Mouse (Mus musculus) heart, adult 2 months (tissue): ENCODE results near the gene Msgn1. TPM values are rescaled to one million over a fixed set of nuclear protein-coding genes. Genes with fewer than 3 reads are reported as not detected.

ENCODE experiments used
- DNase-seq, 2 experiments: peaks; one replicate each; pipeline ENCODE4 v3.0.0; 2021
- H3K27ac ChIP-seq: fragments of 200-600 bp; 2 replicates; pipeline ENCODE4 v1.8.1; 2022
- H3K27me3 ChIP-seq: fragments of 200-500 bp; 2 replicates; pipeline ENCODE4 v1.6.1; 2012; ENCODE audit warnings: mild to moderate bottlenecking, low read length, inconsistent platforms, mixed read lengths; ENCODE audit not compliant: control insufficient read depth, insufficient read depth
- H3K36me3 ChIP-seq: fragments of 200-500 bp; 2 replicates; pipeline ENCODE4 v1.6.1; 2012; ENCODE audit warnings: low read length, inconsistent platforms; ENCODE audit not compliant: control insufficient read depth, insufficient read depth
- H3K4me1 ChIP-seq: fragments of 200-500 bp; 2 replicates; pipeline ENCODE4 v1.6.1; 2011; ENCODE audit warnings: low read length; ENCODE audit not compliant: control insufficient read depth, insufficient read depth
- H3K4me3 ChIP-seq: fragments of 200-600 bp; 2 replicates; pipeline ENCODE4 v1.8.1; 2022
- H3K79me2 ChIP-seq: fragments of 200-500 bp; replicated peaks from 2 replicates; pipeline ENCODE4 v1.6.1; 2012; ENCODE audit warnings: mild to moderate bottlenecking, inconsistent platforms, low read length, moderate library complexity, mixed read lengths; ENCODE audit not compliant: control insufficient read depth, insufficient read depth
- H3K9ac ChIP-seq: fragments of 200-500 bp; 2 replicates; pipeline ENCODE4 v1.6.1; 2012; ENCODE audit warnings: low read depth, mild to moderate bottlenecking, control low read depth, inconsistent platforms, low read length, mixed read lengths
- CTCF ChIP-seq: fragments of 200-600 bp; IDR thresholded peaks from 2 replicates; pipeline ENCODE4 v1.8.1; 2022; ENCODE audit warnings: antibody characterized with exemption, mild to moderate bottlenecking, moderate library complexity
- EP300 ChIP-seq: fragments of 200-500 bp; IDR thresholded peaks from 2 replicates; pipeline ENCODE4 v1.6.1; 2011; ENCODE audit warnings: low read depth, low read length, control low read depth; ENCODE audit not compliant: insufficient read depth
- POLR2A ChIP-seq: fragments of 200-500 bp; IDR thresholded peaks from 2 replicates; pipeline ENCODE4 v1.6.1; 2011; ENCODE audit warnings: mild to moderate bottlenecking, low read depth, low read length, control low read depth; ENCODE audit not compliant: insufficient read depth
- WGBS: fragments of 180-500 bp; shearing (Covaris S2); methylation state at CpG from one replicate; pipeline ENCODE4 v1.1.7; 2018; 5-methylcytosine and 5-hydroxymethylcytosine counted together
- intact Hi-C: fragments of 180-260 bp; cut with DNase I; formaldehyde crosslinking; loops from one replicate; pipeline ENCODE4 v1.15.1; 2025
- polyA plus RNA-seq: library from polyadenylated mRNA; depleted of rRNA; stranded (reverse); fragments of >200 nt; gene quantifications from 2 replicates; pipeline ENCODE4 v1.2.3, GENCODE M21; 2012
- total RNA-seq, 2 experiments: library from RNA; stranded (reverse); gene quantifications; 2 replicates each; pipeline ENCODE4 v1.2.3; 2021

Msgn1 gene
- total and polyA plus RNA-seq, 3 experiments = not detected

DNA sequence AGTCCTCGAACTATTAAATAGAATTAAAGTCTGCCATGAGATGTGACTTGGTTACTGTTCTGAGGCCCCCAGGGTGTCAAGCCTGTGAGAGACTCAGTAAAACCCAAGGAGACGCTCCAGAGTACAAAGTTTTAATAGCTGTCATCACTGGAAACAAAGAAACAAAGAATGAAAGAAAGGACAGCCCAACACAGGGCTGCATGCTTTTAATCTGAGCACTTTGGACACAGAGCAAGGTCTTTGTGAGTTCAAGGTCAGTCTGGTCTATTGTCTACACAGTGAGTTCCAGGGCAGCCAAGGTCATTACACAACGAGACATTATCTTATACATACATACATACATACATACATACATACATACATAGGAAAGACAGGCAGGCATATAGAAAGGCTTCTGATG is 7.7 kb upstream of the Msgn1 start:
- Histone ChIP-seq H3K27ac (no peak overlapping the region), H3K9ac (no peak overlapping the region), H3K36me3 (no peaks in the 10 kb centered on the region), H3K79me2 (no peaks in the 10 kb centered on the region), H3K4me3 (no peak overlapping the region), H3K27me3 (no peaks in the 10 kb centered on the region), H3K4me1 (no peaks in the 10 kb centered on the region)
- DNase-seq = no peak
- no peak for TF ChIP-seq POLR2A
- TF ChIP-seq EP300 = no peak
- no peak for TF ChIP-seq CTCF
- 65% methylated on average over 3 of the region's 3 CpGs for WGBS
- intact Hi-C loops = no loop called here

- intact Hi-C loops = no loop called here
- H3K79me2 ChIP-seq = no peaks in the 10 kb centered on the region
- H3K36me3 ChIP-seq = no peaks in the 10 kb centered on the region
- no peak overlapping the region for H3K9ac ChIP-seq
- H3K27me3 ChIP-seq = no peaks in the 10 kb centered on the region
- H3K4me1 ChIP-seq = no peaks in the 10 kb centered on the region
- WGBS = 66% methylated on average over 2 of the region's 2 CpGs
- TF ChIP-seq POLR2A (no peak), EP300 (no peak), CTCF (no peak)
- no peak overlapping the region for H3K27ac ChIP-seq
- DNase-seq = no peak
- H3K4me3 ChIP-seq = no peak overlapping the region
These were observed 6.8 kb upstream of the Msgn1 start for GRCm38 (mm10) chr12:11215555-11215954.

- H3K4me1 ChIP-seq = no peaks in the 10 kb centered on the region
- no peak for TF ChIP-seq CTCF
- no peak for TF ChIP-seq EP300
- TF ChIP-seq POLR2A = no peak
- no peaks in the 10 kb centered on the region for H3K27me3 ChIP-seq
- no peaks in the 10 kb centered on the region for H3K36me3 ChIP-seq
- DNase-seq = no peak
- H3K27ac ChIP-seq = peak overlapping the region; percentile 31
- no peak overlapping the region for H3K4me3 ChIP-seq
- intact Hi-C loops = no loop called here
- H3K9ac ChIP-seq = no peak overlapping the region
- no peaks in the 10 kb centered on the region for H3K79me2 ChIP-seq
These were observed 6.0 kb upstream of the Msgn1 start for GRCm38 (mm10) chr12:11214776-11215175.

- Histone ChIP-seq H3K4me3 (no peak overlapping the region), H3K36me3 (no peaks in the 10 kb centered on the region), H3K27me3 (no peaks in the 10 kb centered on the region), H3K9ac (no peak overlapping the region), H3K79me2 (no peaks in the 10 kb centered on the region), H3K4me1 (no peaks in the 10 kb centered on the region), H3K27ac (no peak overlapping the region)
- intact Hi-C loops = no loop called here
- DNase-seq = no peak
- TF ChIP-seq EP300 (no peak), CTCF (no peak), POLR2A (no peak)
- WGBS = 50% methylated on average over 1 of the region's 1 CpGs
These were observed 4.1 kb upstream of the Msgn1 start for GRCm38 (mm10) chr12:11212881-11213280.

DNA sequence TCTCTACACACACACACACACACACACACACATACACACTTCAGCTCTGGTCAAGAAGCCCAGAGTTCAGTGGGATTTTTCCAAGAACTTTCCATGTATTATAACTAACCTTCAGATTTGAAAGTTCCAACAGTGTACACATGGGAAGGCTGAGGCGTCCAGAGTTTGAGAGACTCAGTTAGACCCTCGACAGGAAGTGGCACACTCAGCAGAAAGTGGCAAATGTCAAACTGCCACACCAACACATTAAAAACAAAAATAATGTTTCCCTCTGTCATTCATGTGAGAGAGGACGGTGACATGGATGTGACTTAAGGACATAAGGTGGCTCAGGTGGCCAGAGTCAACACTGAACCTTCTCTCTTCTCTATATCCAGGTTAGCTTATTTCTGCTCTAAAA is 1.6 kb upstream of the Msgn1 start:
- no peaks in the 10 kb centered on the region for H3K27me3 ChIP-seq
- WGBS = 57% methylated on average over 3 of the region's 3 CpGs
- no peak overlapping the region for H3K9ac ChIP-seq
- H3K36me3 ChIP-seq = no peaks in the 10 kb centered on the region
- no peak overlapping the region for H3K4me3 ChIP-seq
- TF ChIP-seq CTCF (no peak), POLR2A (no peak), EP300 (no peak)
- intact Hi-C loops = no loop called here
- no peak overlapping the region for H3K27ac ChIP-seq
- DNase-seq = no peak
- no peaks in the 10 kb centered on the region for H3K79me2 ChIP-seq
- H3K4me1 ChIP-seq = no peaks in the 10 kb centered on the region

- Histone ChIP-seq H3K4me3 (no peak overlapping the region), H3K27me3 (no peaks in the 10 kb centered on the region), H3K36me3 (no peaks in the 10 kb centered on the region), H3K4me1 (no peaks in the 10 kb centered on the region; the same call in 1 of the 2 replicates), H3K27ac (no peak overlapping the region), H3K9ac (no peak overlapping the region), H3K79me2 (no peaks in the 10 kb centered on the region)
- no peak for TF ChIP-seq POLR2A
- no peak for TF ChIP-seq EP300
- no peak for TF ChIP-seq CTCF
- intact Hi-C loops = no loop called here
- WGBS = 78% methylated on average over 5 of the region's 5 CpGs
- DNase-seq = no peak
These were observed 864 bp upstream of the Msgn1 start for GRCm38 (mm10) chr12:11209636-11210035.
